Mouse (Mus musculus) lung, postnatal 4 days (tissue): ENCODE measurements at regions not wholly inside any gene's neighbourhood (a gene's known extent, or its start where the extent isn't known, plus 50 kb on each side); places are given as distances from the start of the nearest gene placed in this dataset.
A peak's percentile ranks its signal among the peaks of the same experiment; 100 is the strongest.

Experiments used
- DNase-seq, 2 experiments: peaks; one replicate each; pipeline ENCODE4 v3.0.0; 2021

DNA sequence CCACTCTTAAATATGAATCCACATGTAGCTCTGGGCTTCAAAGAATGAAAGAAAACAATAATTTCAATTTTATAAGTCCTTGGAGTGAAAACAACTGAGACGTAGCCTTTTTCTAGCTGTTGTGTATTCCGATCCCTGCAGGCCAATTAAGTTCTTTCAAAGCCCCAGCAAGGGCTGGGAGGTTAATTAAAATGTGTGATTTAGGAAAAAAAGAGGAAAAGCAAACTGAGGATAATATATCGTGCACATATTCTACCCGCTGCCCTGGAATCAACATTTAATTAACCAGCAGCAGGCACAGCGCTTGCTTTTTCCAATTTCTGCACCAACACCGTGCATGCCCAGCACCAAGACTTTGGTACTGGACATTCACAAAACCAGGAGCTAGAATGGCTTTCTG lies 167.0 kb downstream of the Nectin3 start:
- DNase-seq, result no peak

DNA sequence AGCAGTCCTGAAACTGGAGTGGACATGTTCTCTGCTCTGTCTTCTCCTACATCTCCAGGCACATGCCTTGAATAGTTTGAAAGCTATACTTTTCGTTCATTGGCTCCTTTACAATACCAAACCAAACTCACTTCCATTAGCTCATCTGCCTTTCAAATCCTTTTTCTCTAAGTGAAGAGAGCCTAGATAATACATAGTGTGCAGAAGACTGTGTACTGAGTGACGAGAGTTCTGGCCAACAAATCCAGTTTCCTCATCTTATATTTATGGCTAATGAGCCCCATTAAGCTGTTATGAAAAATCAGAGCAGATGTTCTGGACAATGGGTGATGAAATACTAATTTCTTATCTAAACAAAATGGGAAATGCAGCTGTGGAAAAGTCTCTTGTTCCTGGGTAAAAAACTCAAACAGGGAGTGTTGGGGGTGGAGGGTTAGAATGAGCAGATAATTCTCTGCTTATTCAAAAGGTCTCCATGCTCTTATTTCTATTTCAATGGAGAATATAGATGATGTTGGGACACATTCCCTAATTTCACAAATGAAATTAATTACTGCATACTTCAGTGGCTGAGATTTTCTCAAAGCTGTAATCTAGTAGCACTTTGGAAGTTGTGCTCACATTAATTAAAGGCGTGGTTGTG lies 144.3 kb upstream of the Gm4737 start:
- DNase-seq, result no peak

DNA sequence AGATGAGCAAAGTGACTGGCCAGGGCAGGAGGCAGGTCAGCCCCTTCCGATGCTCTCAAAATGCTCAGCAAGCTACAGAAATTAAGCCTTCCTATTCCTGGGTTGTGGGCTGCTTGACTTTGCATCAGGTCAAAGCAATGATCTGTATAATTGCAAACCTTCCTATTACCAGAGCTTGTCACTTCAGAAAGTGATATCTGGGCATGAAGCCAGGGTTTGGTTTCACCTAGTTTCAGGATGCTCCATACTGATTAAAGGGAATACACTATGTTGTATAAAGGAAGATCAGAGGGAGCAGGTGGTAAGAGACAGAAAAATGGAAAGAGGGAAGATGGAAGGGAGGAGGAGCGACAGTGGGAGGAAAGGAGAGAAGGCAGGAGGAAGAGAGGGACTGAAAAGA lies 142.3 kb upstream of the Gm4737 start:
- no peak for DNase-seq

DNA sequence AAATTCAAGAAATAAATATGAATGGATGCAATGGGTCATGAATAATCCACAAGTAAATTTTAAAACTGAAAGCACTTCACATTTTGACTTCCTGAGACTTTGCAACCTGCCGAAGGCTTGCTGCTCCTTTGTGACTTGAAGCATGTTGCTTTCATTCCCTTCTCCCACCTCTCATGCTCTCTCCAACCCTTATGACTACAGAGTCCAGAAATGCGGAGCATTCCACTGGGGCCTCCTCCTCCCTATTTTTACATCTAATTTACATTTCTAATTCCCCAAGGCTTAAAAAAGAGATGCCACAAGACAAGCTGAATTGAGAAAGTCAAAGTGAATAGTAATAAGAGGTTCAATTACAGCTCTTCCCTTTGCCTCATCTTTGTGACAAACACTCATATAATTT lies 141.5 kb upstream of the Gm4737 start:
- DNase-seq, result no peak

DNA sequence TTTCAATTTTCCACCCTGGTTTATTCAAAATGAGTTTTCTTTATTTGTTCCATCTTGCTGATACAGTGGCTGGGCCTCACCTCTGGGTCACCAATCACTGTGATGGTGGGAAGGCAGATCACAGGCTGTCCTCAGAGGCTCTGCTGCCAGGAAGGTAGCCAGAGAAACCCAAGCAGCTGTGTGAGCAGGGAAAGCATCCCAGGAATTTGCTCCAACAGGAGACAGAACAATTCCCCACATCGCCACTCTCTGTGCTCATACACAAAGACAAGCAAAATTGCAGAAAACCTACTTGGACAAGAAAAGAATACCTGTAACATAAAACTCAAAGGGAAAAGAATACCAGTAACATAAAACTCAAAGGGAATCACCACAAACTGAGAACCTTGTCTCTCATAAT lies 139.0 kb upstream of the Gm4737 start:
- DNase-seq, result no peak

DNA sequence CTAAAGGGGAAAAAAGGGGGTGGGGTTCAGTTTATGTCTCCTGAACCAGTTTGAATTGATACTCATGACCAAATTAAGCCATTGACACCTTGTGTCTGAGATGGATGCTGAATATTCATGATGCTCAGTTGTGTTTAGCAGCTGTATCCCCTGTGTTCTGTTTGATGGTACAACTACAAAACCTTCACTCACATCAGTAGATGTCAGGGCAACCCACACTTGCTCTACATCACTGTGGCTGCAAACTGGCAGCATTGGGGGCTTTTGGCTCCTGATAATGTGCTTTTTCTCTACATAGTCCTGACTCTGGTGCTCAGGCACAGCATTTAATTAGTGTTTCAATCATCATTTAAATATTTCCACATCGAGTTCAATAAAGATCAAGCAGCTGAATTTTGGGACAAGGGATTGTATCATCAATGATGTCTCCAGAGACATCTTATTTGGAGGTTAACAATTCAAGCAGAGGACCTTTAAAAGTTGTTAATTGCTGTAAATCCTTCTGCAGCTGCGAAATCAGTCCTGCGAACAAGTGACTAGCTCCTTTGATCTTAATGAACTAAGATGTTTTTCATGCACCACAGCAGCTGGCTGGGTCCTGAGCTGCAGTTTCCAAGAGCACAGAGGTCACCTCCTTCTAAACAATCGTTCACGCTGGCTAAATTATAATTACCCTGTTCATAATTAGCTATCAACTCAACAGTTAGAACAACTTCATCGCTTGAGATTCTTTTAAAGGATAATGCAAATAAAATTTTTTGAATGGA lies 136.4 kb upstream of the Gm4737 start:
- DNase-seq, result no peak

DNA sequence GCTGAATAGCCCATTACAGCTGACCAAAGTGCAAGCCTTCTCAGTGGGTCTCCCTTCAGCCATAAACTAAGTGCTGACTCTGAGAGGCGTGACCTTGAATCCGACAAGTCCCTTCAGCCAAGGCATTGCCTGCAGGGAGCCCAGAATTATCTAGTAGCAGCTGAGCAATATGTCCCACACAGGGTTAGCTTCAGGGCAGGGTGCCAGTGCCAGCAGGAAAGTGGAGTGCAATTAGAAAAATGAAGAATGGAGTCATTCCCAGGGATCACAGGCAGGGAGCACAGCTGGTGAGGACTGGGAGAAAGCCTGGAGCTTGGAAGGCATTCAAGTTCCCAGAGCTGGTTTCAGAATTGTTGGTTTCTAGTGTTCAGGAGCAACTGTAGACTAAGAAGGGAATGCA lies 135.3 kb upstream of the Gm4737 start:
- peak; percentile 17 to 73 for DNase-seq

DNA sequence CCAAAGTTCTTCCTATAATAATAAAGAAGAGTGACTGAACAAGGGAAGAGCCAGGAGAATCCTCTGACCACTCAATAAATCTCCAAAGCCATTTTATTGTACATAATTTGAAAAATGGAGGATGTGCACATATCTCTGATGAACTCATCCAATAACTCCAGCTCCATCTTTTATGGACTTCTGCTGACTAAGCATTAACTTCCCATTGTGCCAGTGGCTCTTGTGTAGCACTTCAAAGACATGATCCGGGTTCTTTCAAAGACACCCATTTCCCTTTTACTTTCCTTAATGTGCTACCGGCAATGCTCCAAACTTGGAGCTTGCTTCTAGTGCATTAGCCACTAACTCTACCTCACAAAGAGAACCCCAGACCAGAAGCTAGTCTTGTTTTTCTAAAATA lies 112.7 kb upstream of the Gm4737 start:
- DNase-seq, result no peak

DNA sequence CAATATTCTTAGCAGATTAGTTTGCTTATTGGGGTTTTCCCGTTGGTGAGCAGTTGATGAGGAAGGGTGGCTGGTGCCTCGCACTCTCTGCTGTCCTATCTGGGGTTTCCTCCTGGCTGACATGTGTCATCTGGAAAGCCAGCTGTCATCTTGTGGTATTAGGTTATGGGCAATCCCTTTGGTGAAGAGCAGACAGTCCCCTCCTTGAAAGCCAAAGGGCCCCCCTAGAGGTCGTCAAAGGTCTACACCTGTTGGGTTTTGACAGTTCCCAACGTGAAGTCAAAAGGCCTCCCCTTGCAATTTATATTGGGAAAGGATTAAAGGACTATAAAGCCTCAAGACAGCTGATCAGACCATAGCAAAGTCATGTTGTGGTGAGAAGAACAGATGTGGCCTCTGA lies 96.8 kb upstream of the Gm4737 start:
- no peak for DNase-seq

DNA sequence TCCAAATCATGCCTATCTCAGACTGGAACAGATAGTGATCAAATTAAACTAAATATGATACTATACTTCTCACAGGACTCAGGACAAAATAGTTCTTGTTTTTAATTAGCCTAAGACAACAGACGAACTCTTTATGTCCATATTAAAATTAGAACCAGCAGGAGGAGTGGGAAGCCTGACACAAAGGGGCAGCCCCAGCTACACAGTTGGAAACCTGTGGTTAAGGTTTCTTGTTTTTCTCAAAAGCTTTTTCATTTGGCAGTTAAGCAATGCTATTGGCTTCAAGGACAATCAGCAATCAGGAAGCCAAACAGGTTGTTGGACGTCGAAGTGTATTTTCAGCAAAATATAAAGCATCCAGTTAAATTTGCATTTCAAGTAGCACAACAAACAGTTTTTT lies 96.1 kb upstream of the Gm4737 start:
- DNase-seq, result no peak

DNA sequence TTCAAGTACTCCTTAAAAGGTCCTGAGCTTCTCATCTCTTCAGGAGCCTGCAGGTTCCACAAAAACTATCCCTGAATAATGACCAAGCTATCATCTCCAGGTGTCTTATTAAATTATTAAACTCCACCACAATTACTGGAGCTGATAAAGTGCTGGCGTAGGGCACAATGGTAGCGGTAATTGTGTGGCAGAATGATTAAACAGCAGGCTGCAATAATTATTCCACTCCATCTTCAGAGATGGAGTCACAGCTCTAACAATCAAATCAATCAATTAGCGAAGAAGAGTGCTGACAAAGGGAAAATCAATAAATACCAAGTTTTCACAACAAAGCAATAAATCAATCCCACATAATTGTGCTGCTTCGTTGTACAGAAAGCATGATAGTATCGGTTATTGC lies 90.7 kb upstream of the Gm4737 start:
- no peak for DNase-seq

DNA sequence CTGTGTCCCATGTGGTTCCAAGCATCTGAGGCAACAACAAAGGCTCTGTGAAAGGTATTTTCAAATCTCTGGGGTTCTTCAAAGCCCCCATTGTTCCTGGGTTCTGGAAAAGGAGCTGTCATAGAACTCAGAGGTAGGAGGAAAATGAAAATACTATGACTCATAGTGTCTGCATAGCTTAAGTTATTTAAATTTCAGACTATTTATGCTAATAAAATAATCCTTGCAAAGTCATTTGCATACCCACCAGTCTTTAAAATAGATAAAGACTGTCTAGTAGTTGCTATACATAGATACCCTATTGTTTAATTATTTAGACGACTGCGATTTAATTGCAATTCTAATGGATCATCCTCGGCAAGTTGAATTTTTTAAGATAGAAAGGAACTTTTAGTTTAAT lies 73.9 kb upstream of the Gm4737 start:
- DNase-seq, result no peak

DNA sequence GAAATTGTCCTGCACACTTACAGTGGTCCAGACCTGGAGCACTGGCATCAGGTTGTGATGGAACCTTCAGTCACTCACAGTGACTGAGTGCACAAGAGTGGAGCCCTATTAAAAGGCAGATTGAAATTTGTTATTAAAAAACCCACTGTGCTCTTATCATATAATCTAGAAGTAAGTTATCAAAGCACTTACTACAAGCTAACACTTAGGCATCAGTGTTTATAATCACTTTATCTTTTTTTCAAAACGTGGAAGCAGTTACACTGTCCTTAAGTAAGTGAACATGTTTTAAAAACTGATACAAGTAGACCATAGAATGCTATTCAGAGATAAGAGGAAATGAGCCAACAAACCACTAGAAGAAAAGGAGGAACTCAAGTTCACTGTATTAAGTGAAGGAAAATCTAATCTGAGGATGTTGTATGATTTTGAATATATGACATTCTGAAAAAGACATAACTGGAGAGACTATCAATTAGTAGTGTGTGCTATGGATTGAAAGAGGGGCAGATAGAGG lies 68.3 kb upstream of the Gm4737 start:
- no peak for DNase-seq

DNA sequence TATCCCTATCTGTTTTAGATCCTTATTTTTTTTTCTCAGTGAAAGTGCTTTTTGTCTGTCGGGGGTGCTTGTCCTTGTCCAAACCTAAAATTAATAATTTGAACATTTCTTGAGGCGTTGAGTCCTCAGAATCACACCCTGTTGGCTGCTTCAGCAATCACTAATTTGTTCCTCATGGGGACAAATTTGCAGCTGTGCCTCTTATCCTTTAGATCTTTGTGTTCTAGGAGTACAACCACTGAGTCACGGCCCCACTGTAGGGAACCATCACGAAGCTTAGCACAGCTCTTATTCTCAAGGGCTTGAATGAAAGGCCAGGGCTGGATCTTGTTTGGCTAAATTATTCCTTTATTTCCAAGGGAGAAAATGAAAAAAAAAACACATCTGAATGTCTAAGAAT lies 57.6 kb upstream of the Gm4737 start:
- no peak for DNase-seq

DNA sequence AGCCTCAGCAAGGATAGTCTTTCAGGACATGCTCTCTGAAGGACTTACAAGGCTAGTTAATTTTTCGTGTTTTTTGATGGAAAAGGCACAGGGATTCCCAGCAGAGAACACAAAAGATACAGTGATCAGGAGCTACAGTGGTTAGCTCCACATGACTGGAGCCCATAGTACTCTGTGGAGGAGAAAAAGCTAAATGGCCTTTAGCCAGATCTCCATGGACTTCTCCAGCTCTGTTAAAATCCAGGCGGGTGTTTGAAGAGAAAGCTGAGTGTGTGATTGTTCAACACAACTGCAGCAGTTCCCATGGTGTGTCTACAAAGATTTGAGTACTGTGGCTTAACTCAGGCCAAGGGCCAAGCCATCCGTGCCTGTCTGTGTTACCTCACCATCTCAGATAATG lies 57.0 kb upstream of the Gm4737 start:
- DNase-seq, result no peak

DNA sequence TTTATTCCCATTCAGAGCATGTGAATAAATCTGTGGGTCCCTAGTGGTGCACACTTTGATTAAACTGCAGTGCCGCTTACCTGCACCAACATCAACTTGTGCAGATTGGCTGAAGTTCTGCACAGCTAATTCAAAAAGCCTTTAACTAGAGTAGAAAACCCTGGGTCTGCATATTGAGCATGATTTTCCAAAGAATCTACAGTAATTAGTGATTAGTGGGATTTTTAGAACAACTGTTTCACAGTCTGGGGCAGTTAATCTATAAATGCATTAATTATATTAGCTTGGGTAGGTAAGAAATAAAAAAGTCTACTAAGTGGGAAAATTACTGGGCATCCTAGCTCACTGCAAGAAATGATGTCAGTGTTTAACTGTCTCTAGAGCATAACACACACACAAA lies 50.2 kb upstream of the Gm4737 start:
- no peak for DNase-seq
